Mouse (Mus musculus): ENCODE data around the gene Lysmd4.
A peak's percentile ranks its signal among the peaks of the same experiment; 100 is the strongest.

- TF ChIP-seq POLR2A (IDR thresholded peaks at IDR 0.05; ENCODE audit: low read depth, low read length) (no peak), CTCF (conservative IDR thresholded peaks at IDR 0.05 in 1 of 2, IDR thresholded peaks at IDR 0.05 in 1 of 2; ENCODE audit: low read depth in 2 of 2, low read length in 2 of 2) (peak in 1 of 2 experiments; percentile 50; a peak in 2 of 4 replicates), TCF12 (IDR thresholded peaks at IDR 0.05; ENCODE audit: low read depth, low read length) (no peak), ELF1 (IDR thresholded peaks at IDR 0.05; ENCODE audit: low read depth, low read length) (no peak), MAFK (IDR thresholded peaks at IDR 0.05; ENCODE audit: insufficient replicate concordance, low read length) (no peak), RCOR1 (conservative IDR thresholded peaks at IDR 0.05; ENCODE audit: low read depth, low read length) (no peak), ZNF384 (IDR thresholded peaks at IDR 0.05; ENCODE audit: low read depth, low read length) (no peak), SMC3 (IDR thresholded peaks at IDR 0.05; ENCODE audit: low read depth, low read length) (no peak), JUND (conservative IDR thresholded peaks at IDR 0.05; ENCODE audit: low read depth, low read length) (no peak)
These were observed 6.7 kb downstream of the Lysmd4 start for GRCm38 (mm10) chr7:67228891-67229602.

Measured in CH12.LX (cell line).